Mouse (Mus musculus) bone marrow, adult 2 months (tissue): Measurements from ENCODE around the gene Ndrg4. TPM values are rescaled to one million over a fixed set of nuclear protein-coding genes. Genes with fewer than 3 reads are reported as not detected.

Experiments used
- H3K27ac ChIP-seq: fragments of 200-500 bp; 2 replicates; pipeline ENCODE4 v1.5.1; 2012; ENCODE audit warnings: low read depth, mild to moderate bottlenecking, control low read depth, inconsistent platforms, low read length; ENCODE audit not compliant: control insufficient read depth, poor library complexity, insufficient read depth
- H3K4me1 ChIP-seq: fragments of 200-500 bp; 2 replicates; pipeline ENCODE4 v1.6.1; 2011; ENCODE audit warnings: low read length; ENCODE audit not compliant: control insufficient read depth, insufficient read depth
- H3K4me3 ChIP-seq: fragments of 200-500 bp; replicated peaks from 2 replicates; pipeline ENCODE3; 2011; ENCODE audit warnings: mild to moderate bottlenecking, low read depth, low read length, control low read depth; ENCODE audit not compliant: control insufficient read depth
- CTCF ChIP-seq: fragments of 200-500 bp; IDR thresholded peaks from 2 replicates; pipeline ENCODE4 v1.5.1; 2011; ENCODE audit warnings: low read length, control low read depth; ENCODE audit not compliant: control insufficient read depth, insufficient read depth
- POLR2A ChIP-seq: fragments of 200-500 bp; IDR thresholded peaks from 2 replicates; pipeline ENCODE4 v1.6.1; 2011; ENCODE audit warnings: low read depth, mild to moderate bottlenecking, control low read depth, low read length, borderline replicate concordance; ENCODE audit not compliant: control insufficient read depth
- WGBS: fragments of 180-500 bp; shearing (Covaris S2); methylation state at CpG from one replicate; pipeline ENCODE4 v1.1.7; 2018; 5-methylcytosine and 5-hydroxymethylcytosine counted together
- polyA plus RNA-seq: library from polyadenylated mRNA; stranded (reverse); fragments of >200 nt; gene quantifications from 2 replicates; pipeline ENCODE4 v1.2.4, GENCODE M21; 2011; ENCODE audit warnings: low replicate concordance; ENCODE audit not compliant: missing spikeins, insufficient read depth, insufficient read length

Gene Ndrg4
- polyA plus RNA-seq, 1 experiment = 3.5 TPM

- TF ChIP-seq POLR2A = no peak
- no peak for TF ChIP-seq CTCF
- WGBS = 84% methylated on average over 7 of the region's 7 CpGs
- H3K4me1 ChIP-seq = no peaks in the 10 kb centered on the region
- H3K27ac ChIP-seq = no peak overlapping the region
- H3K4me3 ChIP-seq = no peak overlapping the region
These were observed 61.8 kb downstream of the Ndrg4 start for GRCm38 (mm10) chr8:95738596-95738995.

GRCm38 (mm10) chr8:95741732-95742131 is 65.0 kb downstream of the Ndrg4 start:
- Histone ChIP-seq H3K4me3 (no peak overlapping the region), H3K4me1 (no peaks in the 10 kb centered on the region), H3K27ac (no peak overlapping the region)
- TF ChIP-seq POLR2A (no peak), CTCF (no peak)
- WGBS = 94% methylated on average over 7 of the region's 7 CpGs

DNA sequence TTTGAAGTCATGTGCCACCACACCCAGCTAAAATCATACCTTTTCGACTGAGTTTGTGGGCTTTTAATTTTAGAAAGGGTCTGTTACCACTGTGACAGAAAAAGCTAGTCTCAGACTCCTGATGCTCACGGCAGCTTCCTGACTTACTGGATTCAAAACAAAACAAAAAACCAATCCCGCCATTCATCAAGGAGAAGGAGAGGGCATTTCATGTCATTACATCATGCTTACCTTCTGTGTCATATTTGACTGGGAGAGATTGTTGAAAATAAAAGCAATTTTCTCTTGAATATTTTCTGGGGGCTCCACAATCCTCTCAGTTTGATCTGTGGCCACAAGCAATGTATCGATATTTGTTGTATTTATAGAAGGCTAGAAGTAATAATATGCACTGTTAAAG is 71.2 kb downstream of the Ndrg4 start:
- H3K4me1 ChIP-seq = no peaks in the 10 kb centered on the region
- no peak overlapping the region for H3K4me3 ChIP-seq
- no peak overlapping the region for H3K27ac ChIP-seq
- TF ChIP-seq POLR2A (no peak), CTCF (no peak)
- WGBS = 91% methylated on average over 4 of the region's 4 CpGs

DNA sequence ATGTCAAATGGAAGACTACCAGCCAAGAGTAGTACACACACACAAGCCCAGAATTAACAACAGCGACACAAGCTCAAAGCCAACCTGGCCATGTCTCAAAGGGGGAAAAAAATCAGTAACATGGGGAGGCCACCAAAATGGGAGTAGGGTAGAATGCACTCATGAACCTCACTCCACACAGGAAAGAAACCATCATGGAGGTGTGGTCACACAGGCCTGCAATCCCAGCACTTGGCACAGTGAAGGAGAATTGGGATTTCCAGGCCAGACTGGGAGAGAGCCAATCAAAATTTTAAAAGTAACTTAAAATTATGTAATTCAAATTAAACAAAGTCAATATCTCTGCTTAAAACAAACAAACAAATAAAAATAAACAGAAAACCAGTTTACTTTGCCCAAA is 75.1 kb downstream of the Ndrg4 start:
- 92% methylated on average over 1 of the region's 1 CpGs for WGBS
- Histone ChIP-seq H3K4me1 (no peaks in the 10 kb centered on the region), H3K27ac (no peak overlapping the region), H3K4me3 (no peak overlapping the region)
- TF ChIP-seq CTCF = no peak
- TF ChIP-seq POLR2A = no peak

GRCm38 (mm10) chr8:95760323-95760722 is 83.5 kb downstream of the Ndrg4 start:
- TF ChIP-seq CTCF (no peak), POLR2A (no peak)
- Histone ChIP-seq H3K27ac (no peak overlapping the region), H3K4me3 (no peak overlapping the region), H3K4me1 (no peaks in the 10 kb centered on the region)
- WGBS = 58% methylated on average over 6 of the region's 6 CpGs

- WGBS = 86% methylated on average over 1 of the region's 1 CpGs
- TF ChIP-seq POLR2A (no peak), CTCF (no peak)
- no peak overlapping the region for H3K27ac ChIP-seq
- H3K4me3 ChIP-seq = no peak overlapping the region
- H3K4me1 ChIP-seq = no peaks in the 10 kb centered on the region
These were observed 87.4 kb downstream of the Ndrg4 start for GRCm38 (mm10) chr8:95764133-95764532.

Other genes starting within 250 kb of the Ndrg4 start
- gene Cfap20, start 242.1 kb upstream of the Ndrg4 start, polyA plus RNA-seq = 34.4 and 58.0 TPM in 2 replicates
- gene Csnk2a2, start 186.9 kb upstream of the Ndrg4 start, polyA plus RNA-seq = 16.6 and 26.1 TPM in 2 replicates
- gene Ccdc113, start 142.9 kb upstream of the Ndrg4 start, polyA plus RNA-seq = not detected in 2 replicates
- not detected in 2 replicates for gene Prss54, start 100.6 kb upstream of the Ndrg4 start, polyA plus RNA-seq
- gene Gins3, start 43.5 kb upstream of the Ndrg4 start, polyA plus RNA-seq = 10.9 and 14.8 TPM in 2 replicates
- 13.0 and 34.7 TPM in 2 replicates for gene Setd6, start 38.9 kb downstream of the Ndrg4 start, polyA plus RNA-seq
- 26.7 and 56.3 TPM in 2 replicates for gene Cnot1, start 130.5 kb downstream of the Ndrg4 start, polyA plus RNA-seq
- gene Sap18b, start 148.4 kb downstream of the Ndrg4 start, polyA plus RNA-seq = 2.8 and 29.2 TPM in 2 replicates
- 1.9 and 3.0 TPM in 2 replicates for gene Slc38a7, start 176.6 kb downstream of the Ndrg4 start, polyA plus RNA-seq
- gene Got2, start 211.6 kb downstream of the Ndrg4 start, polyA plus RNA-seq = 19.1 and 43.1 TPM in 2 replicates